Mouse (Mus musculus): ENCODE results near the gene Cebpg.

DNA sequence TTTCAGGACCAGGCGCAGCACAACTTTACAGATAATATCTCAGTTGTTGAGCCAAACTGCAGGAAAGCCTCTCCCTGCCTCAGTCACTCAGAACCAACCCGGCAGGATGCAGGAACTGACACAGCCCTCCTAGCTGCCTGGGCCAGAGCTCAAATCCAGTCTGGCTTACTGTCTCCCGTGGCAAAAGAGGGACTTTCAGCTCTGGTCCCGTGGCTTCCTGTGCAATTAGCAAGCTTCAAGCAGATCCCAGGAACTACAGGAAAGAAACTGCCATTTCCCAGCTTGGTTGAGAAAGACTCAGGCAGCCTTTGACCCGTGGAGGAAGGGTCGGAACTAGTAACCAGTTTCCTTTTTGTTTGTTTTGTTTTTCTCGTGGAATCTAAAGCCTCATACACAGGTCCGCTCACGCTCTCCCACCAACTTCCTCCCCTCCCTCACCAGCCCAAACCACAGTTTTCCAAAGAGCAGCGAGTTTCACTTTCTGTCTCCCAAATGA, 24.5 kb upstream of the Cebpg start:
- TF ChIP-seq CTCF (IDR thresholded peaks at IDR 0.05; ENCODE audit: extremely low read depth, insufficient read depth, insufficient read length, insufficient replicate concordance) (no peak), POLR2A (IDR thresholded peaks at IDR 0.05; ENCODE audit: low read depth, low read length) (no peak)
